In genomic region chr2:168947663-168948062, GRCm38 (mm10) we compare ENCODE assay signal across 17 mouse cellular contexts. TPM values are rescaled to one million over a fixed set of nuclear protein-coding genes. Genes with fewer than 3 reads are reported as not detected.
A peak's percentile ranks its signal among the peaks of the same experiment; 100 is the strongest.
DNase-seq lines count a peak whose midpoint lies in the region; ATAC-seq and TF ChIP-seq lines count a peak whose summit lies in the region.
"Had no signal": no experiment of that assay in that cellular context is flagged by ENCODE, and none has a peak within 500 bp of the region (broad histone marks: within the 10 kb centered on the region; RNA-seq: fewer than 3 reads in every experiment).

No protein-coding gene starts in this region.

- no peak overlapping the region for H3K27ac ChIP-seq in liver, postnatal 0 days (ENCODE audit: low read depth)
- H3K27ac ChIP-seq in liver, embryonic 12.5 days = no peak overlapping the region
- no peak overlapping the region for H3K27ac ChIP-seq in intestine, embryonic 15.5 days
- H3K27ac ChIP-seq: forebrain, embryonic 10.5 days; gastrocnemius, adult 2 months; heart, embryonic 13.5 days; hindbrain, embryonic 12.5 days; midbrain, embryonic 12.5 days had no signal

- TF ChIP-seq EP300 in liver, postnatal 0 days (IDR thresholded peaks at IDR 0.05; ENCODE audit: low read depth) = no peak

- TF ChIP-seq CTCF in liver, postnatal 0 days (IDR thresholded peaks at IDR 0.05; ENCODE audit: low read depth) = peak; percentile 32

- 82% methylated on average over 1 of the region's 1 CpGs for WGBS in liver, postnatal 0 days (ENCODE audit: insufficient replicate concordance)
- 62% methylated on average over 1 of the region's 1 CpGs for WGBS in liver, embryonic 12.5 days (ENCODE audit: insufficient replicate concordance)
- 86% methylated on average over 1 of the region's 1 CpGs for WGBS in intestine, embryonic 15.5 days

- no peaks in the 10 kb centered on the region for H3K9me3 ChIP-seq in liver, postnatal 0 days (ENCODE audit: low read length)
- H3K9me3 ChIP-seq in liver, embryonic 12.5 days (replicated peaks) = no peaks in the 10 kb centered on the region
- no peaks in the 10 kb centered on the region for H3K9me3 ChIP-seq in intestine, embryonic 15.5 days
- H3K9me3 ChIP-seq: forebrain, embryonic 10.5 days; heart, embryonic 13.5 days; hindbrain, embryonic 12.5 days; midbrain, embryonic 12.5 days had no signal

- no peak for DNase-seq in liver, postnatal 0 days
- peak; percentile 70 for DNase-seq in ES-CJ7 (ENCODE audit: low read depth, low spot score)
- peak; percentile 56 to 64 for DNase-seq in kidney, postnatal 36 days
- no peak for DNase-seq in gastrocnemius, adult 8-10 months (ENCODE audit: low spot score in 2 of 2)
- DNase-seq in layer of hippocampus, adult 11-12 months (ENCODE audit: low spot score) = no peak
- no peak for DNase-seq in layer of hippocampus, adult 9-10 months (ENCODE audit: low spot score)
- DNase-seq: cerebellum, adult 9-11 months; gastrocnemius, adult 2 months; layer of hippocampus, adult 9-11 months; left cerebral cortex, postnatal 4 days had no signal

- H3K4me1 ChIP-seq in liver, postnatal 0 days (ENCODE audit: insufficient read depth) = no peaks in the 10 kb centered on the region
- H3K4me1 ChIP-seq in liver, embryonic 12.5 days = no peaks in the 10 kb centered on the region
- H3K4me1 ChIP-seq in intestine, embryonic 15.5 days (replicated peaks) = no peaks in the 10 kb centered on the region
- H3K4me1 ChIP-seq: forebrain, embryonic 10.5 days; heart, embryonic 13.5 days; midbrain, embryonic 12.5 days had no signal

- H3K36me3 ChIP-seq in liver, postnatal 0 days (replicated peaks; ENCODE audit: insufficient read depth, low read length) = peaks cover 51% of the 10 kb centered on the region
- H3K36me3 ChIP-seq in liver, embryonic 12.5 days = peaks cover 91% of the 10 kb centered on the region
- peaks cover 53% of the 10 kb centered on the region for H3K36me3 ChIP-seq in intestine, embryonic 15.5 days

- no peak overlapping the region for H3K9ac ChIP-seq in liver, postnatal 0 days (replicated peaks)
- no peak overlapping the region for H3K9ac ChIP-seq in liver, embryonic 12.5 days
- no peak overlapping the region for H3K9ac ChIP-seq in intestine, embryonic 15.5 days
- H3K9ac ChIP-seq: heart, embryonic 13.5 days; hindbrain, embryonic 12.5 days; midbrain, embryonic 12.5 days had no signal

- no peak for ATAC-seq in liver, postnatal 0 days
- no peak for ATAC-seq in liver, embryonic 12.5 days
- peak; percentile 31; the same call in 1 of the 2 replicates for ATAC-seq in intestine, embryonic 15.5 days
- ATAC-seq: activated CD4-positive, CD25-positive, alpha-beta regulatory T cell, adult 4 months had no signal

- no peak overlapping the region for H3K4me2 ChIP-seq in liver, postnatal 0 days (ENCODE audit: low read depth, low read length)
- no peak overlapping the region for H3K4me2 ChIP-seq in liver, embryonic 12.5 days
- H3K4me2 ChIP-seq in intestine, embryonic 15.5 days (replicated peaks) = no peak overlapping the region
- H3K4me2 ChIP-seq: heart, embryonic 13.5 days; hindbrain, embryonic 12.5 days; midbrain, embryonic 12.5 days had no signal

- H3K4me3 ChIP-seq in liver, postnatal 0 days (ENCODE audit: low read depth, low read length) = no peak overlapping the region
- no peak overlapping the region for H3K4me3 ChIP-seq in liver, embryonic 12.5 days
- H3K4me3 ChIP-seq in intestine, embryonic 15.5 days (replicated peaks) = no peak overlapping the region
- H3K4me3 ChIP-seq: forebrain, embryonic 10.5 days; gastrocnemius, adult 2 months; heart, embryonic 13.5 days; hindbrain, embryonic 12.5 days; midbrain, embryonic 12.5 days had no signal

- no peaks in the 10 kb centered on the region for H3K27me3 ChIP-seq in liver, postnatal 0 days (ENCODE audit: insufficient read depth, low read length)
- no peaks in the 10 kb centered on the region for H3K27me3 ChIP-seq in liver, embryonic 12.5 days (replicated peaks)
- H3K27me3 ChIP-seq in intestine, embryonic 15.5 days (replicated peaks) = no peaks in the 10 kb centered on the region
- H3K27me3 ChIP-seq: heart, embryonic 13.5 days; hindbrain, embryonic 12.5 days; midbrain, embryonic 12.5 days had no signal

RNA-seq across cellular contexts. Expression of gene Zfp64, which starts 7.7 kb away (rescaled TPM):
- polyA plus RNA-seq in liver, postnatal 0 days (2015; fragmentation: Nextera tagmentation; extraction: Ambion mirVana) = 7.1 and 7.2 TPM in 2 replicates
- polyA plus RNA-seq in liver, embryonic 12.5 days (2016; fragmentation: Nextera tagmentation; extraction: Ambion mirVana) = 16.6 and 18.8 TPM in 2 replicates
- polyA plus RNA-seq in intestine, embryonic 15.5 days (2015; fragmentation: Nextera tagmentation; extraction: Ambion mirVana) = 29.3 and 31.9 TPM in 2 replicates
- total RNA-seq in gastrocnemius, adult 8-10 months (2022) = 10 to 100 TPM in 1 of 4 experiments, 1 to 10 TPM in 3; 6.8 to 10.1 (median 7.4) TPM

Comparison
In these comparisons a context has a peak if more than half of its experiments do, and no peak if none do; other contexts are left out.
1. DNase-seq: peak in ES-CJ7 (single experiment) and kidney, postnatal 36 days (2 of 2); none in liver, postnatal 0 days (single experiment), gastrocnemius, adult 8-10 months (0 of 2), layer of hippocampus, adult 11-12 months (single experiment) and layer of hippocampus, adult 9-10 months (single experiment).